Mouse (Mus musculus) neural tube, embryonic 13.5 days (tissue): ENCODE results near the gene Olfr19. TPM values are rescaled to one million over a fixed set of nuclear protein-coding genes. Genes with fewer than 3 reads are reported as not detected.
"Not testable (repeated sequence)": the region's sequence is repeated elsewhere in the genome, so short reads cannot be mapped to it uniquely, and the experiment has no call there.

Experiments used
- ATAC-seq: fragments of 200-750 bp; cut with Nextera tagmentation; 2 replicates; pipeline ENCODE4 v1.8.0; 2017; ENCODE audit warnings: low read depth, mild to moderate bottlenecking, moderate TSS enrichment, moderate library complexity
- H3K27ac ChIP-seq: fragments of 300-500 bp; sonication (generic); replicated peaks from 2 replicates; pipeline ENCODE4 v1.5.1; 2015; ENCODE audit warnings: moderate library complexity, mild to moderate bottlenecking, inconsistent platforms
- H3K27me3 ChIP-seq: fragments of 300-500 bp; sonication (generic); 2 replicates; pipeline ENCODE4 v1.6.1; 2015; ENCODE audit warnings: mild to moderate bottlenecking, inconsistent platforms
- H3K36me3 ChIP-seq: fragments of 300-500 bp; sonication (generic); 2 replicates; pipeline ENCODE4 v1.6.1; 2015; ENCODE audit warnings: mild to moderate bottlenecking, inconsistent platforms
- H3K4me1 ChIP-seq: fragments of 300-500 bp; sonication (generic); replicated peaks from 2 replicates; pipeline ENCODE4 v1.6.1; 2015; ENCODE audit warnings: inconsistent platforms
- H3K4me2 ChIP-seq: fragments of 300-500 bp; sonication (generic); 2 replicates; pipeline ENCODE4 v1.6.1; 2015; ENCODE audit warnings: inconsistent platforms, mild to moderate bottlenecking, moderate library complexity
- H3K4me3 ChIP-seq: fragments of 300-500 bp; sonication (generic); 2 replicates; pipeline ENCODE4 v1.5.1; 2015; ENCODE audit warnings: mild to moderate bottlenecking, inconsistent platforms
- H3K9ac ChIP-seq: fragments of 300-500 bp; sonication (generic); 2 replicates; pipeline ENCODE4 v1.6.1; 2015; ENCODE audit warnings: moderate library complexity, mild to moderate bottlenecking, inconsistent platforms
- H3K9me3 ChIP-seq: fragments of 300-500 bp; sonication (generic); 2 replicates; pipeline ENCODE4 v1.6.1; 2016; ENCODE audit warnings: inconsistent platforms
- WGBS: fragments of 180-500 bp; shearing (Covaris S2); methylation state at CpG from one replicate; pipeline ENCODE4 v1.1.7; 2015; 5-methylcytosine and 5-hydroxymethylcytosine counted together
- polyA plus RNA-seq: library from polyadenylated mRNA; unstranded; fragments of >200 nt; fragmentation: Nextera tagmentation; extraction: Ambion mirVana; gene quantifications from 2 replicates; pipeline ENCODE4 v1.2.1, GENCODE M21; 2015

Olfr19 gene
- polyA plus RNA-seq: 0.22 TPM in 1 of 2 replicates, not detected in the other

GRCm38 (mm10) chr16:16676305-16676704, at the start of gene Olfr19:
Gene Olfr19 (minus strand): TSS chr16:16676405.
- Histone ChIP-seq H3K27ac (no peak within 1 kb of the TSS), H3K4me2 (no peak within 1 kb of the TSS), H3K4me3 (no peak within 1 kb of the TSS), H3K4me1 (no peaks in the 10 kb centered on the region), H3K36me3 (no peaks in the 10 kb centered on the region), H3K27me3 (no peaks in the 10 kb centered on the region), H3K9ac (no peak within 1 kb of the TSS), H3K9me3 (no peaks in the 10 kb centered on the region)
- no peak for ATAC-seq
- WGBS: 67% methylated on average over 2 of the region's 2 CpGs

- Histone ChIP-seq H3K9me3 (no peaks in the 10 kb centered on the region), H3K4me1 (no peaks in the 10 kb centered on the region), H3K27ac (no peak overlapping the region), H3K4me2 (no peak overlapping the region), H3K9ac (no peak overlapping the region), H3K27me3 (no peaks in the 10 kb centered on the region), H3K36me3 (no peaks in the 10 kb centered on the region), H3K4me3 (no peak overlapping the region)
- no peak for ATAC-seq
- 62% methylated on average over 3 of the region's 3 CpGs for WGBS
Measured at GRCm38 (mm10) chr16:16684975-16685374, 8.8 kb upstream of the Olfr19 start.

- no peak for ATAC-seq
- no peaks in the 10 kb centered on the region for H3K36me3 ChIP-seq
- 73% methylated on average over 2 of the region's 2 CpGs for WGBS
- no peaks in the 10 kb centered on the region for H3K9me3 ChIP-seq
- no peak overlapping the region for H3K4me2 ChIP-seq
- no peaks in the 10 kb centered on the region for H3K4me1 ChIP-seq
- no peak overlapping the region for H3K4me3 ChIP-seq
- no peak overlapping the region for H3K9ac ChIP-seq
- H3K27me3 ChIP-seq: no peaks in the 10 kb centered on the region
- H3K27ac ChIP-seq: no peak overlapping the region
Measured at GRCm38 (mm10) chr16:16684053-16684452, 7.8 kb upstream of the Olfr19 start.

GRCm38 (mm10) chr16:16664994-16665393, 11.2 kb downstream of the Olfr19 start:
- Histone ChIP-seq H3K4me2 (no peak overlapping the region), H3K9me3 (0 out of 2 replicates have a peak, but pooled peaks cover 6% of the 10 kb centered on the region), H3K27ac (no peak overlapping the region), H3K36me3 (no peaks in the 10 kb centered on the region), H3K4me3 (no peak overlapping the region), H3K9ac (no peak overlapping the region), H3K4me1 (no peaks in the 10 kb centered on the region), H3K27me3 (no peaks in the 10 kb centered on the region)
- WGBS: 89% methylated on average over 4 of the region's 4 CpGs
- no peak for ATAC-seq

- H3K4me2 ChIP-seq, H3K27ac ChIP-seq, H3K9ac ChIP-seq, H3K4me1 ChIP-seq, H3K9me3 ChIP-seq, H3K27me3 ChIP-seq, H3K36me3 ChIP-seq, H3K4me3 ChIP-seq, ATAC-seq: not testable (repeated sequence)
Measured at GRCm38 (mm10) chr16:16664516-16664915, 11.7 kb downstream of the Olfr19 start.

GRCm38 (mm10) chr16:16645148-16645547, 31.1 kb downstream of the Olfr19 start:
- H3K4me3 ChIP-seq: no peak overlapping the region
- H3K27ac ChIP-seq: no peak overlapping the region
- WGBS: 91% methylated on average over 1 of the region's 1 CpGs
- H3K27me3 ChIP-seq: no peaks in the 10 kb centered on the region
- no peaks in the 10 kb centered on the region for H3K36me3 ChIP-seq
- ATAC-seq: no peak
- H3K4me1 ChIP-seq: no peaks in the 10 kb centered on the region
- no peak overlapping the region for H3K4me2 ChIP-seq
- H3K9me3 ChIP-seq: no peaks in the 10 kb centered on the region
- no peak overlapping the region for H3K9ac ChIP-seq

- H3K4me1 ChIP-seq: no peaks in the 10 kb centered on the region
- H3K9me3 ChIP-seq: peaks cover 17% of the 10 kb centered on the region
Measured at GRCm38 (mm10) chr16:16633730-16634129, 42.5 kb downstream of the Olfr19 start.

More at GRCm38 (mm10) chr16:16633730-16634129, 42.5 kb downstream of the Olfr19 start:
- H3K4me3 ChIP-seq: no peak overlapping the region
- no peak overlapping the region for H3K9ac ChIP-seq
- no peak for ATAC-seq
- H3K27ac ChIP-seq: no peak overlapping the region
- H3K36me3 ChIP-seq: no peaks in the 10 kb centered on the region
- no peak overlapping the region for H3K4me2 ChIP-seq
- no peaks in the 10 kb centered on the region for H3K27me3 ChIP-seq

Other genes with a start within 250 kb of the Olfr19 start
- gene Fgd4, start 75.9 kb downstream of the Olfr19 start, polyA plus RNA-seq: 18.7 and 20.5 TPM in 2 replicates
- 9.7 and 10.5 TPM in 2 replicates for gene Spag6l, start 153.1 kb upstream of the Olfr19 start, polyA plus RNA-seq
- gene Igll1, start 187.6 kb upstream of the Olfr19 start, polyA plus RNA-seq: 0.22 TPM in 1 of 2 replicates, not detected in the other
- gene Top3b, start 194.3 kb upstream of the Olfr19 start, polyA plus RNA-seq: 65.0 and 66.5 TPM in 2 replicates
- 1.2 and 2.1 TPM in 2 replicates for gene Vpreb1, start 194.4 kb upstream of the Olfr19 start, polyA plus RNA-seq
- 22.7 and 24.7 TPM in 2 replicates for gene Ppm1f, start 220.1 kb upstream of the Olfr19 start, polyA plus RNA-seq